Mouse (Mus musculus) regulatory T cell (primary cell): Measurements from ENCODE around the gene Ttll5.

Experiments
- in situ Hi-C: fragments of 300-600 bp; cut with MboI, MseI; formaldehyde crosslinking; loops from one replicate; pipeline ENCODE4 v1.15.1; 2025; ENCODE audit warnings: high pct_unique_total_duplicates

Gene Ttll5

GRCm38 (mm10) chr12:85926897-85927296, 102.4 kb downstream of the Ttll5 start:
- in situ Hi-C loops: no loop called here

GRCm38 (mm10) chr12:85928513-85928912, 104.1 kb downstream of the Ttll5 start:
- in situ Hi-C loops: no loop called here

- in situ Hi-C loops: no loop called here
Observed at GRCm38 (mm10) chr12:85929711-85930110, 105.3 kb downstream of the Ttll5 start.

- in situ Hi-C loops: no loop called here
Observed at GRCm38 (mm10) chr12:85930713-85931112, 106.3 kb downstream of the Ttll5 start.

- in situ Hi-C loops: no loop called here
Observed at GRCm38 (mm10) chr12:85933241-85933640, 108.8 kb downstream of the Ttll5 start.

GRCm38 (mm10) chr12:85937384-85937783, 112.9 kb downstream of the Ttll5 start:
- in situ Hi-C loops: no loop called here

GRCm38 (mm10) chr12:85943456-85943855, 119.0 kb downstream of the Ttll5 start:
- in situ Hi-C loops: no loop called here

GRCm38 (mm10) chr12:85944419-85944818, 120.0 kb downstream of the Ttll5 start:
- in situ Hi-C loops: no loop called here

GRCm38 (mm10) chr12:85947161-85947560, 122.7 kb downstream of the Ttll5 start:
- in situ Hi-C loops: no loop called here

GRCm38 (mm10) chr12:85949667-85950066, 125.2 kb downstream of the Ttll5 start:
- in situ Hi-C loops: loop anchor here (5.0 kb wide), 1 partner anchor 128 kb away; the partner anchor contains the start of gene Tgfb3

- in situ Hi-C loops: loop anchor here (5.0 kb wide), 1 partner anchor 127 kb away; the partner anchor contains the start of gene Tgfb3
Observed at GRCm38 (mm10) chr12:85950371-85950770, 125.9 kb downstream of the Ttll5 start.

- in situ Hi-C loops: loop anchor here (5.0 kb wide), 1 partner anchor 126 kb away; the partner anchor contains the start of gene Tgfb3
Observed at GRCm38 (mm10) chr12:85951036-85951435, 126.6 kb downstream of the Ttll5 start.

GRCm38 (mm10) chr12:85951822-85952221, 127.4 kb downstream of the Ttll5 start:
- in situ Hi-C loops: loop anchor here (5.0 kb wide), 1 partner anchor 125 kb away; the partner anchor contains the start of gene Tgfb3

- in situ Hi-C loops: loop anchor here (5.0 kb wide), 1 partner anchor 125 kb away; the partner anchor contains the start of gene Tgfb3
Observed at GRCm38 (mm10) chr12:85952349-85952748, 127.9 kb downstream of the Ttll5 start.

GRCm38 (mm10) chr12:85954167-85954566, 129.7 kb downstream of the Ttll5 start:
- in situ Hi-C loops: loop anchor here (5.0 kb wide), 1 partner anchor 123 kb away; the partner anchor contains the start of gene Tgfb3

- in situ Hi-C loops: no loop called here
Observed at GRCm38 (mm10) chr12:85955062-85955461, 130.6 kb downstream of the Ttll5 start.

- in situ Hi-C loops: no loop called here
Observed at GRCm38 (mm10) chr12:85955690-85956089, 131.2 kb downstream of the Ttll5 start.

- in situ Hi-C loops: no loop called here
Observed at GRCm38 (mm10) chr12:85956251-85956650, 131.8 kb downstream of the Ttll5 start.

- in situ Hi-C loops: no loop called here
Observed at GRCm38 (mm10) chr12:85958460-85958859, 134.0 kb downstream of the Ttll5 start.

GRCm38 (mm10) chr12:85959822-85960501, 135.5 kb downstream of the Ttll5 start:
- in situ Hi-C loops: no loop called here

- in situ Hi-C loops: no loop called here
Observed at GRCm38 (mm10) chr12:85960699-85961098, 136.2 kb downstream of the Ttll5 start.

GRCm38 (mm10) chr12:85963160-85963559, 138.7 kb downstream of the Ttll5 start:
- in situ Hi-C loops: no loop called here

GRCm38 (mm10) chr12:85963699-85964098, 139.2 kb downstream of the Ttll5 start:
- in situ Hi-C loops: no loop called here
